Mouse (Mus musculus) thymus, adult 2 months (tissue): ENCODE data around the gene Atraid.

ENCODE experiments used
- CTCF ChIP-seq: fragments of 200-500 bp; IDR thresholded peaks from 2 replicates; pipeline ENCODE4 v1.5.1; 2012; ENCODE audit warnings: mild to moderate bottlenecking, control low read depth, low read length, moderate library complexity, borderline replicate concordance; ENCODE audit not compliant: control insufficient read depth, poor library complexity, insufficient read depth; ENCODE audit errors: extremely low read depth
- POLR2A ChIP-seq: fragments of 200-500 bp; IDR thresholded peaks from 2 replicates; pipeline ENCODE4 v1.6.1; 2012; ENCODE audit warnings: mild to moderate bottlenecking, low read length, control low read depth, moderate library complexity; ENCODE audit not compliant: control insufficient read depth, poor library complexity, insufficient read depth; ENCODE audit errors: extremely low read depth

DNA sequence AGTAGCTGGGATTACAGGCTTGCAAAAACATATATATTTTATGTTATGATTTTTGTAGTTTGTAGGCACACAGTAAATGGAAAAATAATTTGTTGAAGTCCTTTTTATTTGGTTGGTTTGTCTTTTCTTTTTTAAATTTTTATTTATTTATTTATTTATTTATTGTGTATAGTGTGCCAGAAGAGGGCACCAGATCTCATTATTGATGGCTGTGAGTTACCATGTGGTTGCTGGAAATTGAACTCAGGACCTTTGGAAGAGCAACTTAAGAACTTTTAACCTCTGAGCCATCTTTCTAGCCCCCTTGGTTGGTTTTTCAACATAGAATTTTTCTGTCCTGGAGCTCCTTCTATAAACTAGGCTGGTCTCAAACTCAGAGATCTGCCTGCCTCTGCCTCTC lies 2.3 kb downstream of the Atraid start:
- TF ChIP-seq CTCF (no peak), POLR2A (no peak)
